Mouse (Mus musculus): ENCODE measurements around the gene Csnk2b. TPM values are rescaled to one million over a fixed set of nuclear protein-coding genes. Genes with fewer than 3 reads are reported as not detected.

Csnk2b gene
- polyA plus RNA-seq, 1 experiment: 297 TPM

DNA sequence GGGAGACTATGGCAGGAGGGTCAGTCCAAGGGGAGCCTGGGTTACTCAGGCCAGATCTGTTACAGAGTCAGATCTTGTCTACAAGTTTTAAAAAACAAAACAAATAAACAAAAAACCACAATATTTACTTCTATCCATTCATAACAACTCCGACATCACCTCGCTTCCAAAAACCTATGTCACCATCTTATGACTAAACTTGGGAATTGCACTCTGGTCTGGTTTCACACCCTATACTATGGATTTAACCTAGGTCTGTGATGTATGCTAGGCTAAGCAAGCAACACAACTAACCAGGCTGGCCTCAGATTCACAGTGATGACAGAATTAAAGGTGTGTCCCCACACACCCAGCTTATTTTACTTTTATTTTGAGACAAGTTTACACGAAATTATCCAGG lies 15.3 kb downstream of the Csnk2b start:
- no peak for DNase-seq
- TF ChIP-seq POLR2A (IDR thresholded peaks at IDR 0.05; ENCODE audit: borderline replicate concordance, extremely low read depth, low read depth, low read length): no peak
- TF ChIP-seq CTCF (IDR thresholded peaks at IDR 0.05; ENCODE audit: insufficient read depth, low read length): no peak
- Histone ChIP-seq H3K4me3 (replicated peaks; ENCODE audit: extremely low read depth, low read depth, low read length) (no peak overlapping the region), H3K4me1 (ENCODE audit: control insufficient read depth, insufficient read depth, low read length) (no peaks in the 10 kb centered on the region)
- 66% methylated on average over 3 of the region's 3 CpGs for WGBS

DNA sequence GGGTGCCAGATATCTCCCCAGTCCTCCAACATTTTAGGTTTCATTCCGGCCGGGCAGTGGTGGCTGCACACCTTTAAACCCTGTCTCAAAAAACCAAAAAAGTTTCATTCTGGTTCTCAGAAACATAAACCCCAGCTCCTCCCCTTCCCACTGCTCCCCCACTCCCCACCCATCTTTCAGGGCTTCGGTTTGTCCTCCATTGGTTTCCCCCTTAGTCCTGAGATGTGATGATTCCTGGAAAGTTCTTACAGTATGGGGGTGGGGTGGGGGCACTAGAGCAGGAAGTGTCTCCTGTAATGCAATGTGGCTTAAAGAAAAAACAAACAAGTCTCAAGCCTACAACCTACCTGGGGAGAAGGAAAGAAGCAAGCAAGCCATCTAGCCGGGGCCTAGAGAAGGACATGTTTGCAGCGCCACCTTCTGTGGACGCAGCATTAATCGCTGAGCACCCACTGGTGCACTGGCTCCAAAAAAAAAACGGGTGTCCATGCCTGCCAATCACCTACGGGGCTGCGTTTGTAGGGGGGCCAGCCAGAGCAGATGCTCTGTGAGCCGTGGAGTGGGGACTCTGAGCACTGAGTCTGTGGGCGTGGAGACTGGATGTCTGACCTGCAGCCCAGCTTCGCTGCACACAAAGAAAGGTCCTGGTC lies 16.0 kb downstream of the Csnk2b start:
- DNase-seq: no peak
- no peak for TF ChIP-seq POLR2A (IDR thresholded peaks at IDR 0.05; ENCODE audit: borderline replicate concordance, extremely low read depth, low read depth, low read length)
- peak; percentile 66; the same call in 1 of the 2 replicates for TF ChIP-seq CTCF (IDR thresholded peaks at IDR 0.05; ENCODE audit: insufficient read depth, low read length)
- Histone ChIP-seq H3K4me3 (replicated peaks; ENCODE audit: extremely low read depth, low read depth, low read length) (no peak overlapping the region), H3K4me1 (ENCODE audit: control insufficient read depth, insufficient read depth, low read length) (no peaks in the 10 kb centered on the region)
- WGBS: 30% methylated on average over 13 of the region's 13 CpGs

DNA sequence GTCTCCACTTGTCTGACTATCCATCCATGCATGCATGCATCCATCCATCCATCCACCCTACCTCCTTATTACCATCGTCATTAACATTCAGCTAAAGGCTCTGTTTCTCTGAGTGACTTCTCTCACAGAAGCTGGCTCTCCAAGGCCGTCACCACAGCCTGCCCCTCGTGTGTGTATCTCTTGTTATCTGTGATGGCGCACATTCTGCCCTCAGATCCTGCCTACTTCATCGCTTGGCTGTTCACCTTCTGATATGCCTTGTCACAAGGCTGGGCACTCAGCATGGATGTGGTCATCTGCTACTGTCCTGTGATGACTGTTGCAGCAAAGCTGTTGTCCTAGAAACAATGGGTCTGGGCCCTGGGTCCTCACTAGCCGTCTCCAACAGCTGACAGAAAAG lies 17.1 kb downstream of the Csnk2b start:
- WGBS: 74% methylated on average over 6 of the region's 6 CpGs
- no peak for DNase-seq
- Histone ChIP-seq H3K4me3 (replicated peaks; ENCODE audit: extremely low read depth, low read depth, low read length) (no peak overlapping the region), H3K4me1 (ENCODE audit: control insufficient read depth, insufficient read depth, low read length) (no peaks in the 10 kb centered on the region)
- TF ChIP-seq POLR2A (IDR thresholded peaks at IDR 0.05; ENCODE audit: borderline replicate concordance, extremely low read depth, low read depth, low read length): no peak
- TF ChIP-seq CTCF (IDR thresholded peaks at IDR 0.05; ENCODE audit: insufficient read depth, low read length): no peak

DNA sequence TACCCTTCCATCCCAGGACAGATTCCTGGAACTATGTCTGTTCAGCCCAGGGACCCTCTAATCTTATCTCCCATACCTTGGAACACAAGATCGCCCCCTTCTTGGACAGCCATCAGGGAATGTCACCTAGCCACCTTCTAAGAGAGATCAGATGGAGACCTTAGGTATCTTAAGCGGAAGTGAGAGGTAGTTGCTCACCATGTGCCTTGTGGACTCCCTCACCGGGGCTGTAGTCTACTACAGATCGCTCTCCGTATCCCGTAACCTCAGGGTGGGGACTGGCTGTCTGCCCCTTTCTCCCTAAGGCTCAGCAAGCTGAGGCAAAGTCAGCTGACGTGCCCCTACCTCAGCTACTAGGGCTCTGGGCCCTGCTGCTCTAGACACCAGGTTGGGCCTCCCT lies 17.8 kb downstream of the Csnk2b start:
- no peak for DNase-seq
- TF ChIP-seq POLR2A (IDR thresholded peaks at IDR 0.05; ENCODE audit: borderline replicate concordance, extremely low read depth, low read depth, low read length): no peak
- no peak for TF ChIP-seq CTCF (IDR thresholded peaks at IDR 0.05; ENCODE audit: insufficient read depth, low read length)
- 89% methylated on average over 7 of the region's 7 CpGs for WGBS
- Histone ChIP-seq H3K4me1 (ENCODE audit: control insufficient read depth, insufficient read depth, low read length) (no peaks in the 10 kb centered on the region), H3K4me3 (replicated peaks; ENCODE audit: extremely low read depth, low read depth, low read length) (no peak overlapping the region)

DNA sequence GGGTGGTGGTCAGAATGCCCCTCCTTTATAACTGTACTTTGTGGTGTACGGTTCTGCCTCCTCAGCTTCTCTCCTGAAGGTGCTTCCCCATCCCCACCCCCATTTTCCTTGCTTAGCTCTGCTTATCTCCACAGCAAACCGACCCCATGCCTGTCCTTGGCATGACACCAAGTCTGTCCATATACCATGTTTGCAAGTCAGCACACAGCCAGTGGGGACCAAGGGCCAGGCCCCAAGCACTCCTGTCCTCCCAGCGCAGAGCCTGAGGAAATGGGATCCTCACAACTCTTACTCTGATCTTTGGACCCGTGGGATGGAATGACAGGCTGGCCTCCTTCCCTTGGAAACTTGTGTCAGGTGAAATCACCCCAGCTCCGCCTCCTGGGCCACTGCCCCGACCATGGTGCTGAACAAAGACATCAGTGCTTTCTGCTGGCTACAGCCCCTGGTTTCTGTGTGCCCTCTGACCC lies 18.6 kb downstream of the Csnk2b start:
- Histone ChIP-seq H3K4me3 (replicated peaks; ENCODE audit: extremely low read depth, low read depth, low read length) (no peak overlapping the region), H3K4me1 (ENCODE audit: control insufficient read depth, insufficient read depth, low read length) (no peaks in the 10 kb centered on the region)
- DNase-seq: no peak
- no peak for TF ChIP-seq CTCF (IDR thresholded peaks at IDR 0.05; ENCODE audit: insufficient read depth, low read length)
- no peak for TF ChIP-seq POLR2A (IDR thresholded peaks at IDR 0.05; ENCODE audit: borderline replicate concordance, extremely low read depth, low read depth, low read length)
- WGBS: 60% methylated on average over 6 of the region's 6 CpGs

DNA sequence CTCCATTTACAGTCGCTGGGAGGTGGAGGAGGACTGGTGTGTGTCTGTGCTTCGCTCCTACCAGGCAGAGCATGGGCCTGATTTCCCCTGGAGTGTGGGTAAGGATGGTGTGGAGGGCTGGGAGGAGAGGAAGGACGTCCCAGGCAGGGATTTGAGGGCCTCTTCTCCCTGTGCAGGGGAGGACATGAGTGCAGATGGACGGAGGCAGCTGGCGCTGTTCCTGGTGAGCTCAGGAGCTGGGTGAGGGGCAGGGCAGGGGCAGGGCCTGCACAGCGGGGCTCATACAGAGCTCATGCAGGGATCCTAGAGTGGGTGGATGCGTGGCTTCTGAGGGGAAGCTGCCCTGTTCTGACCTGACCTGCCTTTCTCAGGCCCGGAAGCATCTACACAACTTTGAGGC lies 19.6 kb downstream of the Csnk2b start:
- TF ChIP-seq CTCF (IDR thresholded peaks at IDR 0.05; ENCODE audit: insufficient read depth, low read length) (no peak), POLR2A (IDR thresholded peaks at IDR 0.05; ENCODE audit: borderline replicate concordance, extremely low read depth, low read depth, low read length) (no peak)
- DNase-seq: no peak
- Histone ChIP-seq H3K4me3 (replicated peaks; ENCODE audit: extremely low read depth, low read depth, low read length) (no peak overlapping the region), H3K4me1 (ENCODE audit: control insufficient read depth, insufficient read depth, low read length) (no peaks in the 10 kb centered on the region)
- 73% methylated on average over 8 of the region's 8 CpGs for WGBS

DNA sequence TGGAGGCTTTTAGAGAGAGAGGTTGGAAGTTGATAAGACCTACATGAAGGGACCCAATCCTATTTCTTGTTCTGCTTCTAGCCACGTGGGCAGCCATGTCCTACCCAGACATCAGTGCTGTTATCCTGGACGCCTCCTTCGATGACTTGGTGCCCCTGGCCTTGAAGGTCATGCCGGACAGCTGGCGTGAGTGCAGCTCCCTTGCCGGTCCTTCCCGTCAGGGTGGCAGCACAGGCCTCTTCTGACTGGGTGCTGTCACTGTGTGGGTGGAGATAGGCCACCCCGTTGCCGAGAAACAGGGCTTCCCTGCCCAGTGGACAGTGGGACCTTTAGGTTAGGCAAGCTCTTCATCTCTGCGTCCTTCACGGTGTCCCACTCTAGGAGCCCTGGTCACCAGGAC lies 20.7 kb downstream of the Csnk2b start:
- WGBS: 81% methylated on average over 11 of the region's 11 CpGs
- TF ChIP-seq CTCF (IDR thresholded peaks at IDR 0.05; ENCODE audit: insufficient read depth, low read length) (no peak), POLR2A (IDR thresholded peaks at IDR 0.05; ENCODE audit: borderline replicate concordance, extremely low read depth, low read depth, low read length) (no peak)
- Histone ChIP-seq H3K4me1 (ENCODE audit: control insufficient read depth, insufficient read depth, low read length) (no peaks in the 10 kb centered on the region), H3K4me3 (replicated peaks; ENCODE audit: extremely low read depth, low read depth, low read length) (no peak overlapping the region)
- DNase-seq: no peak

DNA sequence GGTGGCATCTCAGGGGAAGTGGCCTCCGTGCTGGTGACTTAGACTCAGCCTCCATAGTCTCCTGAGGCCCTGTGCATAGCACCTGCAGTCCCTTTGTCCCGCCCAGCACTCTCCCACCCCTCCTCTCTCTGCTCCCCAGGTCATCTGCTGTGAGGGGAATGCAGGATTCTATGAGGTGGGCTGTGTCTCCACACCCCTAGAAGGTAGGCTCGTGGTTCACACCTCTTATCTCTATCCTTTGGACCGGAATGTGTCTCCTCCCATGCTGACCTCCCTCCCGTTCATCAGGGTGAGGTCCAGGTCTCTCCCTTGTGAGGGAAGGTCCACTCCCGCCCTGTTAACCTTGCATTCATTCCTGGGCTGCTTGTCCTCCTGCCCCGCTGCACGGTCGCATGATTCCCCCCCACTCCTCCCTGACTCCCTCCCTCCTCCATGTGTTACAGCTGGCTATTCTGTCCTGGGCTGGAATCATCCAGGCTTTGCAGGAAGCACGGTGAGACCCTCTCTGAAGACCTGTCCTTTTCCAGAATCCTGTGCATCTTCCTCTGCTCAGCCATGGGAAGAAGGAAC lies 21.6 kb downstream of the Csnk2b start:
- DNase-seq: no peak
- Histone ChIP-seq H3K4me1 (ENCODE audit: control insufficient read depth, insufficient read depth, low read length) (no peaks in the 10 kb centered on the region), H3K4me3 (replicated peaks; ENCODE audit: extremely low read depth, low read depth, low read length) (no peak overlapping the region)
- 73% methylated on average over 10 of the region's 10 CpGs for WGBS
- TF ChIP-seq POLR2A (IDR thresholded peaks at IDR 0.05; ENCODE audit: borderline replicate concordance, extremely low read depth, low read depth, low read length) (no peak), CTCF (IDR thresholded peaks at IDR 0.05; ENCODE audit: insufficient read depth, low read length) (no peak)

GRCm38 (mm10) chr17:35097164-35097655 lies 24.6 kb downstream of the Csnk2b start:
- DNase-seq: no peak
- peaks cover 4% of the 10 kb centered on the region for H3K4me1 ChIP-seq (ENCODE audit: control insufficient read depth, insufficient read depth, low read length)
- TF ChIP-seq POLR2A (IDR thresholded peaks at IDR 0.05; ENCODE audit: borderline replicate concordance, extremely low read depth, low read depth, low read length): no peak
- no peak for TF ChIP-seq CTCF (IDR thresholded peaks at IDR 0.05; ENCODE audit: insufficient read depth, low read length)
- 88% methylated on average over 12 of the region's 12 CpGs for WGBS
- no peak overlapping the region for H3K4me3 ChIP-seq (replicated peaks; ENCODE audit: extremely low read depth, low read depth, low read length)

DNA sequence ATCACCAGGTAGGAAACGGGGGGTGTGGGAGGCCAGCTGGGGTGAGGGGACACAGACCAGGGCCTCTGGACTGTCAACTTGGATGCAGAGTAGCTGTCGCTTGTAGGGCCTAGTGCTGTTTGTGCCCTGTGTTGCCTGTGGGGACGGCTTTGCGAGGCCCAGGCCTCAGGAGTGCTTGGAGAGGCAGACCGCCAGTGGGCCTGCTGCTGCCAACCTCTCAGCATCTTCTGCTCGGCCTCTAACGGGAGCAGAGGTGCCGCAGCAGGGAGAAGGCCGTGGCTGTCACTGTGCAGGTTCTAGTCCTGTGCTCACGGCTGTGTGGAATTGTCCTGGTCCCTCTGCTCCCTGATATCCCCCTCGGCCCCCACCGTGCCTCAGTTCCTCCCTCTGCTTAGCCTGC lies 25.3 kb downstream of the Csnk2b start:
- no peak for TF ChIP-seq POLR2A (IDR thresholded peaks at IDR 0.05; ENCODE audit: borderline replicate concordance, extremely low read depth, low read depth, low read length)
- TF ChIP-seq CTCF (IDR thresholded peaks at IDR 0.05; ENCODE audit: insufficient read depth, low read length): no peak
- H3K4me3 ChIP-seq (replicated peaks; ENCODE audit: extremely low read depth, low read depth, low read length): no peak overlapping the region
- peaks cover 4% of the 10 kb centered on the region for H3K4me1 ChIP-seq (ENCODE audit: control insufficient read depth, insufficient read depth, low read length)
- WGBS: 90% methylated on average over 12 of the region's 12 CpGs
- DNase-seq: no peak

Data from lung, adult 2 months (tissue).